Mouse (Mus musculus): ENCODE data around the gene Tmem94.

- TF ChIP-seq GATA1 (IDR thresholded peaks at IDR 0.05; ENCODE audit: borderline replicate concordance, low read length), result no peak
- no peak for TF ChIP-seq FLI1 (IDR thresholded peaks at IDR 0.05; ENCODE audit: low read length)
These were observed 46.9 kb downstream of the Tmem94 start for GRCm38 (mm10) chr11:115812095-115812494.

Measured in megakaryocyte, embryonic 14.5 days (primary cell).